Mouse (Mus musculus) heart, adult 2 months (tissue): ENCODE results near the gene Dnmbp.

Experiments used
- CTCF ChIP-seq: fragments of 200-600 bp; IDR thresholded peaks from 2 replicates; pipeline ENCODE4 v1.8.1; 2022; ENCODE audit warnings: antibody characterized with exemption, mild to moderate bottlenecking, moderate library complexity
- POLR2A ChIP-seq: fragments of 200-500 bp; IDR thresholded peaks from 2 replicates; pipeline ENCODE4 v1.6.1; 2011; ENCODE audit warnings: mild to moderate bottlenecking, low read depth, low read length, control low read depth; ENCODE audit not compliant: insufficient read depth

DNA sequence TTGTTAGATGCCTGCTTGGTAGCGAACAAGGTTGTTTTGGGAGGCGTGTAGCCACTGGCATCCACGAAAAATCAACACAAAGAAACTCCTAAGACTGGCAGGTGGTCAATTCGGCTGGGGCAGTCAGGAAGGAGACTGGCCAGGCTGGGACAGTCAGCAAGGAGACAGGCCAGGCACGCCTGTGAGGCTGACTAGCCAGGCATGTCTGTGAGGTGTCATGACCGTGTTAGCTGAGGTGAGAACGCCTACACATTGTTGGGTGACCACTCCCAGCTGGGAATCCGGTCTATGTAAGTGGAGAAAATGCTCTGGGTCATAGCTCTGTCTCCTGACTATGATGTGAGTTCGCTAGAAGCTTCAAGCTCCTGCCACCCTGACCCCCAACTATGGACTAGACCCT lies 22.8 kb upstream of the Dnmbp start:
- TF ChIP-seq POLR2A (no peak), CTCF (no peak)
